Mouse (Mus musculus): Measurements from ENCODE around the gene Pkig. TPM values are rescaled to one million over a fixed set of nuclear protein-coding genes. Genes with fewer than 3 reads are reported as not detected.
"Not testable (repeated sequence)": the region's sequence is repeated elsewhere in the genome, so short reads cannot be mapped to it uniquely, and the experiment has no call there.

The Pkig gene
- total RNA-seq, 2 experiments from 2014 or later, result 67.4 to 72.8 TPM

GRCm38 (mm10) chr2:163676321-163676720 lies 18.1 kb downstream of the Pkig start:
- no peak for DNase-seq (ENCODE audit: low spot score in 2 of 2)

GRCm38 (mm10) chr2:163676745-163677144 lies 18.6 kb downstream of the Pkig start:
- no peak for DNase-seq (ENCODE audit: low spot score in 2 of 2)

DNA sequence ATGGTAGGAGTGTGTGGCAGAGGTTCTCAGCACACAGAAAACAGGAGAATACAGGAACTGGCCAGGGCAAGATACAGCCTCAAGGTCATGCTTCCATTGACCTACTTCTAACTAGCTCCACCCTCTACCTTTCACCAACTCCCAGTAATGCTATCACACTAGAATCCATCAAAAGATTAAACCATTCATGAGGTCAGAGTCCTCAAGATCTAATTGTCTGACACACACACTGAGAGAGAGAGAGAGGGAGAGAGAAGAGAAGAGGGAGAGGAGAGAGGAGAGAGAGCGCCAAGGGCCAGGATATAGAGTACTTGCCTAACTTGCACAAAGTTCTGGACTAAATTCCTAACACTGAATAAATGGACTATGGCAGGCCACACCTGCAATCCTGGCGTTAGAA lies 24.2 kb downstream of the Pkig start:
- DNase-seq (ENCODE audit: low spot score in 2 of 2), result no peak

- no peak for DNase-seq (ENCODE audit: low spot score in 2 of 2)
Measured at GRCm38 (mm10) chr2:163685287-163685686, 27.1 kb downstream of the Pkig start.

DNA sequence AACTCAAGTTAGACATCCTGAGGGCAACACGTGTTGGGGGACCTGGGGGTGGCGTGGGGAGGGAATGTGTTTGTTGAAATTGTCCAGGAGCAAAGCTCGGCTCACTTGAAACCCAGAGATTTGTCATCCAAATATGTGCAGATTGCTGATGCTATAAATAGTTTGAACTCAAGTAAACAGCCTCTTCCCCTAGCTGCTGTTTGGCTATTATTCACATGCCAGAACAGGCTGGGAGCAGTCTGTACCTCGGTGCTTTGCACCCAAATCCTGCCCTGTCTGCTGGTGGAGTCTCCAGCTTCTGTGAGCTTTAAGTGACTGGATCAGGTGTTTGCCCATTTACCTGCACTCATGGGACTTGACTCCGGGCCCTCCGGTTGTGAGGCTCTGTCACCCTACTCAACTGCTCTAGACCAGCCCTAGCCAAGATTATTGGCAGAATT lies 27.6 kb downstream of the Pkig start:
- DNase-seq (ENCODE audit: low spot score in 2 of 2), result no peak

DNA sequence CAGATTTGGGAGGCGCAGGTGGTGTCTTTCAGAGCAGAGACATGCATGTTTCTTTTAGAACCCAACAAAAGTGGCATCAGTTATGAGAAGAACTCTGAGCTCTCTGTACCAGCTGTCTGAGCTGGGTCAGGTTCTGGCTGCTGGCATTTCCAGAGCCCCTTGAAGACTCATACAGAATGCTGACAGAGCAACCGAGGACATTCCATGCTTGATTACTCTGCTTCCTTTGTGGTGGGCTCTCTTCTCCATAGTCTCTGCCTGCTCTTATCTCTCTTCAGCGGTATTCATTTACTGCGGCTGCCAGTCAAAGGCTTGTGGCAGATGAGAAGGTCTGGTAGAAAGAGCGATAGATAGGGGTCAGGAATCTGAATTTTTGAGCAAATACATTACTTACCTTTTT lies 28.0 kb downstream of the Pkig start:
- no peak for DNase-seq (ENCODE audit: low spot score in 2 of 2)

GRCm38 (mm10) chr2:163686886-163687285 lies 28.7 kb downstream of the Pkig start:
- no peak for DNase-seq (ENCODE audit: low spot score in 2 of 2)

GRCm38 (mm10) chr2:163688377-163688776 lies 30.2 kb downstream of the Pkig start:
- DNase-seq (ENCODE audit: low spot score in 2 of 2), result not testable (repeated sequence)

GRCm38 (mm10) chr2:163689771-163690170 lies 31.6 kb downstream of the Pkig start:
- no peak for DNase-seq (ENCODE audit: low spot score in 2 of 2)

DNA sequence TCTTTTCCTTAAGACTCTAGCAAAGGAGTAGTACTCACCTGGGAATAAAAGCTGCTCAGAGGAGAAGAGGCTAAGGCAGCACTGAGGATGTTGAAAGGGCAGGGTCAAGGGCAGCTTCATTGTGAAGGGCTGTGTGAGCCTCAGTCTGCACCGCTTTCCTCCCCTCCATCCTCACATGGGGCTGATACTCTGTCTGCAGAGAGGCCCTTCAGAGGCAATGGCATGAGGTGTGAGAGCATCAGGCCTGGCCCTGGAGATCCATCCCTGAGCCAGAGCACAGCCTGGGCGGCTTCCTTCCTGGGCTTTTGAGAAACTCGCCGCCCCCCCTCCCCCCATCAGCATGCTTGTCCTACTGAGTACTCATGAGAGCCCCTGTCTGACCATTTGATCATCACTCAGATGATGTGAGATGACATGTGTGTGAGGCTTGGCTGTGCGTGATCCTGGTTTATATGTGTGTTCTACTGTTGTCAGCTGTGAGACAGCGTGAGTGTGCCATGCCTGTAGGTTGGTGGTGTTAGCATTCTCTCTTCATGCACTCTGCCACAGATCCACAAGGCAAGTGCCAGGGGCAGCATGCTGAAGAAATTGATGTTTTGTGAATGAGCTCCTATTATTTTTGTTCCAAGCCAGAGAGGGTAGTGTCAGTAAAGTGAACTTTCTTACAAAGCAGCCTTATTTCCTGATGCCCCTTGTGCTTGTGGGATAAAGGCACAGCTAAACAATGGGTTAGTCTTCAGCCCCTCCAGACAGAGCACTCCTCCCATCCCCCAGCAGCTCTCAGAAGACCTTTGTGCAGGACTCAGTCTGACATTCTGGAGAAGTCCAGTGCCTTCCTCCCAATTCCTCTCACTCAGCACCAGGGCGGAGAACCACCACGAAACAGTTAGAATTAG lies 32.5 kb downstream of the Pkig start:
- no peak for DNase-seq (ENCODE audit: low spot score in 2 of 2)

DNA sequence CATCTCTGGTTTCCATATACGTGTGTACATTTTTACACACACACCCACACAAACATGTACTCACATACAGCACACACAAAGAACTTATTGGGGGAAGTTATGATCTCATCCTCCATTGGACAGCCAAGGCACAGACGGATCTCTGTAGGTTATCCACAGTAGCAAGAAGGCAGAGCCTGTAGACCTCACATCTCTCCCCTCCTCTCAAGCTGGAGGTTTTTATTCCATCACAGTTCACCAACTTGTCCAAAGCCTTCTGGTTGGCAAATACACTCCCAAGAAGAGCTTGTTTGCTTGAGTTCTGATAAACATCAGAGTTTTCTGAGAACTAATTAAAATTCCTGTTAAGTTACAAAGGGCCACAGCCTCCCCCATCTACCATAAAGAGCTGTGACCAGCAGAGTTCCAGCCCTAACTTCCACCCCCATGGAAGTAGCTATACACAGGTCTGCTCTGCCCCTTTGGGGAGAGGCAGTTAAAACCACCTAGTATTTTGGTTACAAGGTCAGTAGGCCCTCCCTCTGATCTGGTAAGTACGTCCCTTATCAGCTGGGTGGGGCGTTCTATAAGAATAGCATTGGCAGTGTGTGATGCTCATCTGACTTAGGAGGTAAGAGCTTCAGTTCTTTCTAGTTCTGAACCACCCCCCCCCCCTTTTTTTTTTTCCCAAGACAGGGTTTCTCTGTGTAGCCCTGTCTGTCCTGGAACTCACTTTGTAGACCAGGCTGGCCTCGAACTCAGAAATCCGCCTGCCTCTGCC lies 33.8 kb downstream of the Pkig start:
- DNase-seq (ENCODE audit: low spot score in 2 of 2), result no peak

- no peak for DNase-seq (ENCODE audit: low spot score in 2 of 2)
Measured at GRCm38 (mm10) chr2:163692873-163693612, 34.9 kb downstream of the Pkig start.

DNA sequence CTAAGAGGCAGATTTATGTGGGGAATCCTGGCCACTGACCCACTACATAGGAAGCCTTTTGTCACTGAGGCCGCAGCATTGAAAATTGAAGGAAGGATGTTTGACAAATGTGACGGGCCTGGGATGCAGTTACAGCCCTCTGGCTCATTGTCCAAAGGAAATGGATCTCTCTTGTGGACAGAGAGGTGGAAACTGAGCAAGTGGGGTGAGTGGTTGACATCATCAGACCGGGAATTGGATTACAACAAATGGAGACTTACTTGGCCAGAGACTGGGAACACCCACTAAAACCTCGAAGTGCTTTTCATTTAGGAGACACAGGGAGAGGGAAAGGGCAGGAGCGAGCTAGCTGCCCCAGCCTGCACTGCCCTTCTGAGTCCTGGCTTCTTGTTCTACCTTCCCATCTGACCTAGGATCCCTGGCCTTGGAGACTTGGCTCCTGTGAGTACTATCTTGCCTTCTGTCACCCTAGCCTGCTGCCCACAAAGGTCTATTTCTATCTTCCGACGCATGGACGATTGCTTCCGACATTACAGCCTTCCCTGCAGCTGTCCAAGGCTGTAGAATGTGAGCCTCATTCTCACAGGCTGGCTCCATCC lies 35.6 kb downstream of the Pkig start:
- no peak for DNase-seq (ENCODE audit: low spot score in 2 of 2)

GRCm38 (mm10) chr2:163696763-163697162 lies 38.6 kb downstream of the Pkig start:
- DNase-seq (ENCODE audit: low spot score in 2 of 2), result no peak

DNA sequence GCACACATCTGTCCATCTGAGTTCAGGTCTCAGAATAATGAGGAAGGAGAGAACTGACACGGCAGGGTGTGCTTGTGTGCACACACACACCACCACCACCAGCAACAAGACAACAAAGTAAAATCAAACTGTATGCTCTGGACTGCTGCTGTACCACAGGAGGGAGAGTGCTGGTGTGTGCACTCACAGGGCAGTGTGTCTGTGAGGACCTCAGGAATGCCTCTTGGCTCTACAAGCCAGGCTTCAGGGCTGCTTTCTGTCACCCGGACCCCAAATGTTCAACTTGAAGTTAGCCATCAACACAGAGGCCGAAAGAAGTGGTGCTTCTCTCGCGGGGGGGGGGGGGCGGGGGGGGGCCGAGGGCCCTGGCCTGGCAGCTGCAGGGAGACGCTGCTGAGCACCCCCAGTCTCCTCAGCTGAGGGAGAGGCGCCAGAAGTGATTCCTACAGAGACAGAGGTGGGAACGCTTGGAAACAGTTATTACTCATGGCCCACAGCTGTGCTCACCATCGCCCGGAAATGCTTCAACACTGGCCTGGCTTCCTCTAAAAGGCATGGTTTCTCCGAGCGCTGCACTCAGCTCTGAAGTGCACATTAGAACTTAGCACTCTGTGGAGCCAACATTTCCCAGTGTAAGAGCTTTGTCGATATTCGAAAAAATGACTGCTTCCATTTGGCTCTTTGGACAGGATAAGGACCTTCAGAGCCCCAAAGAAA lies 39.7 kb downstream of the Pkig start:
- no peak for DNase-seq (ENCODE audit: low spot score in 2 of 2)

- no peak for DNase-seq (ENCODE audit: low spot score in 2 of 2)
Measured at GRCm38 (mm10) chr2:163699078-163699780, 41.0 kb downstream of the Pkig start.

- no peak for DNase-seq (ENCODE audit: low spot score in 2 of 2)
Measured at GRCm38 (mm10) chr2:163702431-163702830, 44.2 kb downstream of the Pkig start.

- no peak for DNase-seq (ENCODE audit: low spot score in 2 of 2)
Measured at GRCm38 (mm10) chr2:163702921-163703320, 44.7 kb downstream of the Pkig start.

GRCm38 (mm10) chr2:163703599-163704260 lies 45.5 kb downstream of the Pkig start:
- DNase-seq (ENCODE audit: low spot score in 2 of 2), result no peak
